Mouse (Mus musculus) forebrain, embryonic 10.5 days (tissue): ENCODE results near the gene Plcd3. TPM values are rescaled to one million over a fixed set of nuclear protein-coding genes. Genes with fewer than 3 reads are reported as not detected.

Experiments used
- DNase-seq: peaks from one replicate; pipeline ENCODE4 v3.0.0-alpha.2; 2017; ENCODE audit warnings: low spot score; ENCODE audit errors: extremely low spot score
- H3K27ac ChIP-seq: fragments of 300-500 bp; sonication (generic); 2 replicates; pipeline ENCODE4 v1.5.1; 2016; ENCODE audit warnings: mild to moderate bottlenecking
- H3K27me3 ChIP-seq: fragments of 300-500 bp; sonication (generic); 2 replicates; pipeline ENCODE4 v1.6.1; 2016; ENCODE audit warnings: mild to moderate bottlenecking; ENCODE audit not compliant: poor library complexity, severe bottlenecking
- H3K36me3 ChIP-seq: fragments of 300-500 bp; sonication (generic); replicated peaks from 2 replicates; pipeline ENCODE4 v1.6.1; 2016; ENCODE audit warnings: mild to moderate bottlenecking, moderate library complexity
- H3K4me1 ChIP-seq: fragments of 300-500 bp; sonication (generic); 2 replicates; pipeline ENCODE4 v1.6.1; 2016
- H3K4me3 ChIP-seq: fragments of 300-500 bp; sonication (generic); 2 replicates; pipeline ENCODE4 v1.5.1; 2016; ENCODE audit warnings: mild to moderate bottlenecking, moderate library complexity
- H3K9me3 ChIP-seq: fragments of 300-500 bp; sonication (generic); 2 replicates; pipeline ENCODE4 v1.6.1; 2016; ENCODE audit warnings: mild to moderate bottlenecking, moderate library complexity
- WGBS: fragments of 180-500 bp; shearing (Covaris S2); methylation state at CpG from one replicate; pipeline ENCODE4 v1.1.7; 2016; 5-methylcytosine and 5-hydroxymethylcytosine counted together
- polyA plus RNA-seq: library from polyadenylated mRNA; unstranded; fragments of >200 nt; fragmentation: Nextera tagmentation; extraction: Ambion mirVana; gene quantifications from 2 replicates; pipeline ENCODE4 v1.2.1, GENCODE M21; 2016

Plcd3 gene
- polyA plus RNA-seq, 1 experiment from 2014 or later, result 1.5 TPM

- H3K4me1 ChIP-seq, result no peaks in the 10 kb centered on the region
- WGBS, result 95% methylated on average over 6 of the region's 6 CpGs
- H3K9me3 ChIP-seq, result no peaks in the 10 kb centered on the region
- no peaks in the 10 kb centered on the region for H3K27me3 ChIP-seq
- peaks cover 93% of the 10 kb centered on the region for H3K36me3 ChIP-seq
- H3K27ac ChIP-seq, result no peak overlapping the region
- no peak for DNase-seq
- H3K4me3 ChIP-seq, result no peak overlapping the region
These were observed 34.5 kb downstream of the Plcd3 start for GRCm38 (mm10) chr11:103067051-103067361.

DNA sequence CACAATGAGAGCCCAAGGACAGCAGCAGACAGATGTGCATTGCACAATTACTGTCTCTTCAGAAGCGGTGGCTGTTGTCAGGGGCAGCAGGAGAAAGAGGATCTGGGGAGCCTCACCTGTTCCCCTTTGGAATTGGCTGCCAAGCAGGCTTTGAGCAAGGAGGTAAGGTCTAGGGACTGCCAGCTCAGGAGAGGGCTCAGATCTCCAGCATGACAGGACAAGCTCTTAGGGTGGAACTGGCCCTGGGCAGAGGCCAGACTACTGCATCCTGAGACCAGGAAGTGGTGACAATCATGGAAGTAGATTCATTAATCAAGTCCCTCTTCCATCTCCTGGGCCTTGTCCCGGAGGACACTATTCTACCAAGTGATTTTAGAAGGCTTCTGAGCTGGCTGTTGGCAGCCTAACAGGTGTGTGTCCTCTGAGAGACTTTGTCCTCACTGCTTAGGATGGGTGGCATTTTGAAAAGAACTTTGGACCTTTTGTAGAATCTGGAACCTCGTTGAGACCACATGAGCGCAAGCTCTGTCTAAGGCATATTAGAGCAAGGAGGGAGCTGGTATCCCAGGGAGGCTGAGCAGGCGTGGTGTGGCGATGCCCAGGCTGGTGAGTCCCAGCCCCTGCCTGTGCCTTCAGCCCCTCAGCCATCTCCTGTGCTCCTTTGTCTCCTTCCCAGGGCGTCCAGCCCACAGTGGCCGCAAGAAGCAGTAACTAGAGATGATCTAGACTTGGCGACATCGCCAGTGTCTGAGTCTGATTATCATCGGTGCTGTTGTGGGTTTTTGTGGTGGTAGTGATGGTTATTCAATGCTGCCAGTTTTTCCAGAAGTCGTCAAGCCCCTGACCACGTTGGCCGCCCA lies 35.0 kb downstream of the Plcd3 start:
- no peaks in the 10 kb centered on the region for H3K4me1 ChIP-seq
- H3K4me3 ChIP-seq, result no peak overlapping the region
- WGBS, result 95% methylated on average over 14 of the region's 14 CpGs
- H3K36me3 ChIP-seq, result peaks cover 97% of the 10 kb centered on the region
- H3K27me3 ChIP-seq, result no peaks in the 10 kb centered on the region
- DNase-seq, result no peak
- no peak overlapping the region for H3K27ac ChIP-seq
- no peaks in the 10 kb centered on the region for H3K9me3 ChIP-seq

DNA sequence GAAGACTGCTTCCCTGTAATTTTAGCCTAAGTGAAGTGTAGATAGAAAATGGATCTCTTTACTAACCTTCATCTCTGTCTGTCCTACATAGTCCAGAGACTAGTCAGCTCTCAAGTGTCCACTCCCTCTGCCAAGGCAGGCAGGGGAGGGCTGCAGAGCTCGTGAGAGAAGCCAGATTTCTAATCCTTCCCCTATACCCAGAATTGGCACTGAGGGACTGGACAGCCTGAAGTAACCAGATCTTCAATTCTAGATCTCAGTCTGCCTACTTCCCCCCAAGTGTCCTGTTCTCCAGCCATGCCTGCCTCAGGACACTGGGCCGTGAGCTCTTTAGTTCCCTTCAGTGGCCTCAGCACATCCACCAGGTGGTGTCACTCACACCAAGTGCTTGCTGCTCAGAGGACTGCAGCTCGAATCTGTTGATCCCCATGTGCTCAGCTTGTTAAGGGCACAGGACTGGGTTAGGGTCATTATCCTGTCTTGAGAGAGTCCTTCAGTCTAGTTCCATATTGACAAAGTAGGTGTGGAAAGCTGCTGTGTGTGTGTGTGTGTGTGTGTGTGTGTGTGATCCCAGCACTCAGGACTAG lies 42.9 kb downstream of the Plcd3 start:
- H3K27ac ChIP-seq, result no peak overlapping the region

GRCm38 (mm10) chr11:103056636-103057035 lies 44.8 kb downstream of the Plcd3 start:
- Histone ChIP-seq H3K4me3 (no peak overlapping the region), H3K9me3 (no peaks in the 10 kb centered on the region), H3K27me3 (no peaks in the 10 kb centered on the region), H3K4me1 (no peaks in the 10 kb centered on the region), H3K36me3 (peaks cover 94% of the 10 kb centered on the region), H3K27ac (no peak overlapping the region)
- 96% methylated on average over 7 of the region's 7 CpGs for WGBS
- no peak for DNase-seq

More for the DNA sequence above, 42.9 kb downstream of the Plcd3 start:
- Histone ChIP-seq H3K4me3 (no peak overlapping the region), H3K36me3 (peaks cover 93% of the 10 kb centered on the region), H3K27me3 (no peaks in the 10 kb centered on the region), H3K9me3 (no peaks in the 10 kb centered on the region), H3K4me1 (no peaks in the 10 kb centered on the region)
- DNase-seq, result no peak
- WGBS, result 84% methylated on average over 3 of the region's 3 CpGs

GRCm38 (mm10) chr11:103054798-103055197 lies 46.7 kb downstream of the Plcd3 start:
- no peaks in the 10 kb centered on the region for H3K27me3 ChIP-seq
- peaks cover 93% of the 10 kb centered on the region for H3K36me3 ChIP-seq
- DNase-seq, result peak; percentile 62
- no peaks in the 10 kb centered on the region for H3K4me1 ChIP-seq
- H3K9me3 ChIP-seq, result no peaks in the 10 kb centered on the region
- H3K4me3 ChIP-seq, result no peak overlapping the region
- WGBS, result 45% methylated on average over 6 of the region's 6 CpGs
- H3K27ac ChIP-seq, result no peak overlapping the region

DNA sequence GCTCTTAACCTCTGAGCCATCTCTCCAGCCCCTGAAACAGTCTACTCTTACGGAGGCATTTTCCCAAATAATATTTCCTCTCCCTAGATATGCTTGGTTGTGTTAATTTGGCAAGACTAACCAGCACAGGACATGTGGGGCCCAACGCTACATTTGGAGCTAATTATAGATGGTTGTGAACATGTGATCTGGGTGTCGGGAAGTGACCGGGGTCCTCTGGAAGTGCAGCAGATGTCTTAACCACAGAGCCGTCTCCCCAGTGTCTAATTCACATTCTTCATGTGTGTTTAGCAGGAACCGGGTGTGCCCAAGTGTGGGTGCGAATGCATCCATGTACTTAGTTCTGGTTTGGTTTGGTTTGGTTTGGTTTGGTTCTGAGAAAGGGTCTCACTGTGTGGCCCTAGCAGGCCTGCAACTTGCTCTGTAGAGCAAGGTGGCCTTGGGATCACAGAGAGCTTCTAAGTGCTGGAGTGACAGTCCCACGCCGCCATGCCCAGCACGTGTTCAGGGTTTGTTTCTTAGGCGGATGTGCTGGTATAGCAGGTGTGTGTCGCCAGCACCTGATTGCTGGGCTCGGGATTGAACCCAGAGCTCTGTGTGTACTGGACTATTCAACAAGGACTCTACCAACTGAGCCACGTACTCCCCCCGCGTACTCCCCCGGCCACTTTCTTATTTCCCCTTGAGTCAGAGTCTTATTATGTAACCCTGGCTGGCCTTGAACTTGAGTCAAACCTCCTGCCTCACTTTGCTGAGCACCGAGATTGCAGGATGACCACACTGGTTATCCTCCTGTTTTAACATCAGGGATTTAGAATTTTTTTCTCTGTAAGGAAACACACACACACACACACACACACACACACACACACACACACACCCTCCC lies 48.0 kb downstream of the Plcd3 start:
- H3K9me3 ChIP-seq, result no peaks in the 10 kb centered on the region
- H3K4me1 ChIP-seq, result no peaks in the 10 kb centered on the region
- no peak overlapping the region for H3K4me3 ChIP-seq
- no peaks in the 10 kb centered on the region for H3K27me3 ChIP-seq
- H3K27ac ChIP-seq, result no peak overlapping the region
- H3K36me3 ChIP-seq, result peaks cover 83% of the 10 kb centered on the region
- 93% methylated on average over 18 of the region's 18 CpGs for WGBS
- no peak for DNase-seq

GRCm38 (mm10) chr11:103052078-103052477 lies 49.4 kb downstream of the Plcd3 start:
- 94% methylated on average over 6 of the region's 6 CpGs for WGBS
- Histone ChIP-seq H3K36me3 (peaks cover 77% of the 10 kb centered on the region), H3K9me3 (no peaks in the 10 kb centered on the region), H3K27ac (no peak overlapping the region), H3K4me3 (no peak overlapping the region), H3K27me3 (no peaks in the 10 kb centered on the region), H3K4me1 (no peaks in the 10 kb centered on the region)
- DNase-seq, result no peak

DNA sequence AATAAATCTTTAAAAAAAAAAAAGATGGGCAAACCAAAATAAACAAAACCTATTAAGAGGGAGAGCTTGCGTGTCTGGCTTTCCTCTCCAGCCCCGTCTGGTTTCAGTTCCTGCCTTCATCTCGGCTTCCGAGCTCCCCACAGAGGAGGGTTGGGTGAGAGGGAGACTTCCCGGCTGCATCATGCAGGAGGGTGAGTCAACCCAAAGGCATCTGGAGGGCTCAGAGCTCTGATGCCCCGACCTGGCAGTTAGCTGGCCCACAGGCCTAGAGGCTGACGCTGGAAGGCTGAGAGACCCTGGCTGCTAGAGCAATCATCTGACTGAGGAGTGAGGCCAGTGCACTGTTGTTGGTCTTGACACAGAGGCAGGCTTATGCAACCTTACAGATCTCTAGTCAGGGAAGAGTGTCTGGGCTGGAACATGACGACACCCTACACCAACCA lies 50.2 kb downstream of the Plcd3 start:
- Histone ChIP-seq H3K27ac (no peak overlapping the region), H3K36me3 (peaks cover 75% of the 10 kb centered on the region), H3K4me1 (0 out of 2 replicates have a peak, but pooled peaks cover 2% of the 10 kb centered on the region), H3K4me3 (no peak overlapping the region), H3K27me3 (no peaks in the 10 kb centered on the region), H3K9me3 (no peaks in the 10 kb centered on the region)
- DNase-seq, result no peak
- WGBS, result 84% methylated on average over 8 of the region's 8 CpGs

- no peak for DNase-seq
- Histone ChIP-seq H3K4me3 (no peak overlapping the region), H3K36me3 (peaks cover 75% of the 10 kb centered on the region), H3K9me3 (no peaks in the 10 kb centered on the region), H3K27ac (no peak overlapping the region), H3K27me3 (no peaks in the 10 kb centered on the region), H3K4me1 (0 out of 2 replicates have a peak, but pooled peaks cover 4% of the 10 kb centered on the region)
- 95% methylated on average over 9 of the region's 9 CpGs for WGBS
These were observed 51.3 kb downstream of the Plcd3 start for GRCm38 (mm10) chr11:103050153-103050552.

- Histone ChIP-seq H3K4me1 (0 out of 2 replicates have a peak, but pooled peaks cover 4% of the 10 kb centered on the region), H3K27me3 (no peaks in the 10 kb centered on the region), H3K36me3 (peaks cover 77% of the 10 kb centered on the region), H3K4me3 (no peak overlapping the region), H3K27ac (no peak overlapping the region), H3K9me3 (no peaks in the 10 kb centered on the region)
- no peak for DNase-seq
- WGBS, result 94% methylated on average over 5 of the region's 5 CpGs
These were observed 51.8 kb downstream of the Plcd3 start for GRCm38 (mm10) chr11:103049611-103050010.

DNA sequence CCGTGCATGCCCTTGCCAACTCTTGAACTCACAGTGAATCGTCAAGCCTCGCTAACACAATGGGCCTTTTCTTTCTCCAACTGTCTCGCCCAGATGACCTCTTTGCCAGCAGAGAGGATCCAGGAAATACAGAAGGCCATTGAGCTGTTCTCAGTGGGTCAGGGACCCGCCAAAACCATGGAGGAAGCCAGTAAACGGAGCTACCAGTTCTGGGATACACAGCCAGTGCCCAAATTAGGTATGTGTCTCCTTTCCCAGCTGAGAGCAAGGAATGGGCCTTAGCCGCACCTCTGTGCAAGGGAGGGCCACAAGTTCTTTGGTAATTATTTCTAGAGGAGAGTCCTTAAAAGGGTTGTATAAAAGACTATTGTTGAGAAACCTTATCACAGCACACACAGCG lies 55.2 kb downstream of the Plcd3 start:
- Histone ChIP-seq H3K9me3 (no peaks in the 10 kb centered on the region), H3K4me1 (0 out of 2 replicates have a peak, but pooled peaks cover 4% of the 10 kb centered on the region), H3K27me3 (no peaks in the 10 kb centered on the region), H3K36me3 (peaks cover 77% of the 10 kb centered on the region), H3K27ac (no peak overlapping the region), H3K4me3 (no peak overlapping the region)
- DNase-seq, result no peak
- 59% methylated on average over 8 of the region's 8 CpGs for WGBS

- 0 out of 2 replicates have a peak, but pooled peaks cover 4% of the 10 kb centered on the region for H3K4me1 ChIP-seq
- H3K27ac ChIP-seq, result no peak overlapping the region
- no peak overlapping the region for H3K4me3 ChIP-seq
- DNase-seq, result no peak
- H3K36me3 ChIP-seq, result peaks cover 68% of the 10 kb centered on the region
- H3K27me3 ChIP-seq, result no peaks in the 10 kb centered on the region
- no peaks in the 10 kb centered on the region for H3K9me3 ChIP-seq
- WGBS, result 97% methylated on average over 3 of the region's 3 CpGs
These were observed 57.5 kb downstream of the Plcd3 start for GRCm38 (mm10) chr11:103043982-103044381.
